Mouse (Mus musculus) heart, postnatal 0 days (tissue): ENCODE results near the gene Cyp4v3. TPM values are rescaled to one million over a fixed set of nuclear protein-coding genes. Genes with fewer than 3 reads are reported as not detected.

ENCODE experiments used
- ATAC-seq: fragments of 200-750 bp; cut with Nextera tagmentation; 2 replicates; pipeline ENCODE4 v1.8.0; 2017; ENCODE audit warnings: low read depth, moderate number of reproducible peaks, moderate library complexity; ENCODE audit not compliant: insufficient read depth
- DNase-seq: peaks from one replicate; pipeline ENCODE4 v3.0.0-alpha.2; 2016; ENCODE audit warnings: low spot score
- H3K27ac ChIP-seq: fragments of 300-500 bp; sonication (generic); 2 replicates; pipeline ENCODE4 v1.5.1; 2014; ENCODE audit warnings: low read depth, mild to moderate bottlenecking
- H3K27me3 ChIP-seq: fragments of 300-500 bp; sonication (generic); 2 replicates; pipeline ENCODE4 v1.6.1; 2014; ENCODE audit warnings: low read length, mixed read lengths; ENCODE audit not compliant: control insufficient read depth, insufficient read depth
- H3K36me3 ChIP-seq: fragments of 300-500 bp; sonication (generic); replicated peaks from 2 replicates; pipeline ENCODE4 v1.6.1; 2014; ENCODE audit warnings: low read length, mixed read lengths; ENCODE audit not compliant: control insufficient read depth, insufficient read depth
- H3K4me1 ChIP-seq: fragments of 300-500 bp; sonication (generic); 2 replicates; pipeline ENCODE4 v1.6.1; 2014; ENCODE audit warnings: antibody characterized with exemption; ENCODE audit not compliant: control insufficient read depth, insufficient read depth
- H3K4me2 ChIP-seq: fragments of 300-500 bp; sonication (generic); 2 replicates; pipeline ENCODE4 v1.6.1; 2014; ENCODE audit warnings: low read depth, mild to moderate bottlenecking, low read length, moderate library complexity
- H3K4me3 ChIP-seq: fragments of 300-500 bp; sonication (generic); 2 replicates; pipeline ENCODE4 v1.5.1; 2014; ENCODE audit warnings: low read depth, low read length
- H3K9ac ChIP-seq: fragments of 300-500 bp; sonication (generic); replicated peaks from 2 replicates; pipeline ENCODE4 v1.6.1; 2014; ENCODE audit warnings: low read depth, low read length, mixed read lengths
- H3K9me3 ChIP-seq: fragments of 300-500 bp; sonication (generic); replicated peaks from 2 replicates; pipeline ENCODE4 v1.6.1; 2016; ENCODE audit warnings: low read length; ENCODE audit not compliant: control insufficient read depth
- CTCF ChIP-seq: IDR thresholded peaks from 2 replicates; pipeline ENCODE4 v1.5.1; 2016; ENCODE audit warnings: antibody characterized with exemption, control low read depth, low read depth
- EP300 ChIP-seq: IDR thresholded peaks from 2 replicates; pipeline ENCODE4 v1.6.1; 2016; ENCODE audit warnings: antibody characterized with exemption, low read depth
- WGBS: fragments of 180-500 bp; shearing (Covaris S2); extraction: QIAGEN DNeasy Blood & Tissue Kit; methylation state at CpG from one replicate; pipeline ENCODE4 v1.1.7; 2014; 5-methylcytosine and 5-hydroxymethylcytosine counted together
- polyA plus RNA-seq: library from polyadenylated mRNA; unstranded; fragments of >200 nt; fragmentation: Nextera tagmentation; extraction: Ambion mirVana; gene quantifications from 2 replicates; pipeline ENCODE4 v1.2.1, GENCODE M21; 2015
- total RNA-seq: library from RNA; depleted of rRNA; stranded (reverse); fragments of >200 nt; gene quantifications from 2 replicates; pipeline ENCODE4 v1.2.3, GENCODE M21; 2014; ENCODE audit warnings: low replicate concordance; rRNA removed

The Cyp4v3 gene
- total and polyA plus RNA-seq, 2 experiments from 2014 or later, result 0.83 to 1.3 TPM

DNA sequence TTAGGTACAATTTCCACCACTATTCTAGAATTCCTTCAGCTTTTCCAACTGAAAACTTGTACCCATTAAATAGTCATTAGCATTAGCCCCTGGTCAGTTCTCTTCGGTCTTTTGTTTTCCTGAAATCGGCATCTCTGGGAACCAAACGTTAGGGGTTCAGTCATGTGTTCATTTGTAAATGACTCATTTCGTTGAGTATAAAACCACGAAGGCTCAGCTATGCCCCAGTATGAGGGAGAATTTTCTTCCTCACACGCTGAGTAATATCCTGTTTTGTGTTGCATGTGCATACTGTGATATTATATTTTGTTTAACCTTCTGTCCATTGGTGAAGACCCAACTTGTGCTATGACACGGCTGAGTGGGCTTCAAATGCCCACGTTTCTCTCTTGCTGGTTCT is 74.6 kb downstream of the Cyp4v3 start:
- DNase-seq (no peak), ATAC-seq (no peak)
- no peaks in the 10 kb centered on the region for H3K27me3 ChIP-seq
- no peaks in the 10 kb centered on the region for H3K36me3 ChIP-seq
- TF ChIP-seq CTCF, result no peak
- 78% methylated on average over 8 of the region's 8 CpGs for WGBS
- no peaks in the 10 kb centered on the region for H3K4me1 ChIP-seq
- H3K4me3 ChIP-seq, result no peak overlapping the region
- no peaks in the 10 kb centered on the region for H3K9me3 ChIP-seq
- no peak overlapping the region for H3K27ac ChIP-seq
- no peak overlapping the region for H3K9ac ChIP-seq
- no peak overlapping the region for H3K4me2 ChIP-seq

DNA sequence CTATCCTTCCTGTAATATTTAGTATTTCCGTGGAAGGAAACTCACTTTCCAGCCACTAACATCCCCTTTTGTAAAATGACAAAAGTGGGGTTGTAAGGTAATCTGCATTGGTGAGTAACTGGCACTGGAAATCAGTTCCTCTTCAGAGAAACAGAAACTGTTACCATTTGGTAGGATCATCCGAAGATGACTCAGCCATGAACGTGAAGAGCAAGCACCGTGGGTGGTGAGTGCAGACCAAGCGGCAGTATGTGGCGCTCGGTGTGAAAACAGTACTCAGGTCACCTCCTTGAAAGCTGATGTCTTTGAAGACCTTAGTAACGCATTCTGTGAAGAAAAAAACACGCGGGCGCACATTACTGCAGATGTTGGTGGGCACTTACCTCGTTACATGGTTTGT is 78.0 kb downstream of the Cyp4v3 start:
- 81% methylated on average over 12 of the region's 12 CpGs for WGBS
- Histone ChIP-seq H3K27me3 (no peaks in the 10 kb centered on the region), H3K36me3 (no peaks in the 10 kb centered on the region), H3K4me2 (no peak overlapping the region), H3K4me1 (no peaks in the 10 kb centered on the region), H3K9me3 (no peaks in the 10 kb centered on the region), H3K4me3 (no peak overlapping the region), H3K9ac (no peak overlapping the region), H3K27ac (no peak overlapping the region)
- no peak for TF ChIP-seq EP300
- no peak for TF ChIP-seq CTCF
- ATAC-seq (no peak), DNase-seq (no peak)

Other genes starting within 250 kb of the Cyp4v3 start
- not detected in 2 replicates for gene F11, start 71.2 kb downstream of the Cyp4v3 start, total RNA-seq
- gene F11, start 71.2 kb downstream of the Cyp4v3 start, polyA plus RNA-seq, result not detected in 2 replicates
- not detected in 2 replicates for gene Klkb1, start 38.4 kb downstream of the Cyp4v3 start, total RNA-seq
- not detected in 2 replicates for gene Klkb1, start 38.4 kb downstream of the Cyp4v3 start, polyA plus RNA-seq
- gene Gm45753, start 24.8 kb downstream of the Cyp4v3 start, total RNA-seq, result not detected in 2 replicates
- not detected in 2 replicates for gene Gm45753, start 24.8 kb downstream of the Cyp4v3 start, polyA plus RNA-seq
- gene Fam149a, start 49.1 kb upstream of the Cyp4v3 start, total RNA-seq, result 4.9 and 7.3 TPM in 2 replicates
- 2.4 and 2.6 TPM in 2 replicates for gene Fam149a, start 49.1 kb upstream of the Cyp4v3 start, polyA plus RNA-seq
- gene Tlr3, start 77.9 kb upstream of the Cyp4v3 start, total RNA-seq, result 2.9 and 6.6 TPM in 2 replicates
- gene Tlr3, start 77.9 kb upstream of the Cyp4v3 start, polyA plus RNA-seq, result 2.3 and 2.9 TPM in 2 replicates
- 385 and 419 TPM in 2 replicates for gene Sorbs2, start 174.6 kb upstream of the Cyp4v3 start, total RNA-seq
- 205 and 228 TPM in 2 replicates for gene Sorbs2, start 174.6 kb upstream of the Cyp4v3 start, polyA plus RNA-seq